Mouse (Mus musculus) limb, embryonic 13.5 days (tissue): ENCODE data around the gene Slc5a11. TPM values are rescaled to one million over a fixed set of nuclear protein-coding genes. Genes with fewer than 3 reads are reported as not detected.

Experiments
- ATAC-seq: fragments of 200-750 bp; cut with Nextera tagmentation; 2 replicates; pipeline ENCODE4 v1.8.0; 2017; ENCODE audit warnings: low read depth, moderate number of reproducible peaks, moderate TSS enrichment; ENCODE audit not compliant: low FRiP score
- H3K27ac ChIP-seq: fragments of 300-500 bp; sonication (generic); 2 replicates; pipeline ENCODE4 v1.5.1; 2015; ENCODE audit warnings: inconsistent platforms, mild to moderate bottlenecking, moderate library complexity
- H3K27me3 ChIP-seq: fragments of 300-500 bp; sonication (generic); 2 replicates; pipeline ENCODE4 v1.6.1; 2015; ENCODE audit warnings: mild to moderate bottlenecking, inconsistent platforms
- H3K36me3 ChIP-seq: fragments of 300-500 bp; sonication (generic); 2 replicates; pipeline ENCODE4 v1.6.1; 2015; ENCODE audit warnings: inconsistent platforms, mild to moderate bottlenecking, moderate library complexity
- H3K4me1 ChIP-seq: fragments of 300-500 bp; sonication (generic); 2 replicates; pipeline ENCODE4 v1.6.1; 2015; ENCODE audit warnings: inconsistent platforms
- H3K4me2 ChIP-seq: fragments of 300-500 bp; sonication (generic); replicated peaks from 2 replicates; pipeline ENCODE4 v1.6.1; 2015; ENCODE audit warnings: inconsistent platforms, mild to moderate bottlenecking, moderate library complexity
- H3K4me3 ChIP-seq: fragments of 300-500 bp; sonication (generic); 2 replicates; pipeline ENCODE4 v1.5.1; 2015; ENCODE audit warnings: moderate library complexity, mild to moderate bottlenecking, inconsistent platforms
- H3K9ac ChIP-seq: fragments of 300-500 bp; sonication (generic); 2 replicates; pipeline ENCODE4 v1.6.1; 2015; ENCODE audit warnings: mild to moderate bottlenecking, inconsistent platforms
- H3K9me3 ChIP-seq: fragments of 300-500 bp; sonication (generic); 2 replicates; pipeline ENCODE4 v1.6.1; 2016; ENCODE audit warnings: inconsistent platforms
- WGBS: fragments of 180-500 bp; shearing (Covaris S2); methylation state at CpG from one replicate; pipeline ENCODE4 v1.1.7; 2015; 5-methylcytosine and 5-hydroxymethylcytosine counted together
- polyA plus RNA-seq: library from polyadenylated mRNA; unstranded; fragments of >200 nt; fragmentation: Nextera tagmentation; extraction: Ambion mirVana; gene quantifications from 2 replicates; pipeline ENCODE4 v1.2.1, GENCODE M21; 2015

Slc5a11 gene
- polyA plus RNA-seq, 1 experiment from 2014 or later, result 0.37 TPM

DNA sequence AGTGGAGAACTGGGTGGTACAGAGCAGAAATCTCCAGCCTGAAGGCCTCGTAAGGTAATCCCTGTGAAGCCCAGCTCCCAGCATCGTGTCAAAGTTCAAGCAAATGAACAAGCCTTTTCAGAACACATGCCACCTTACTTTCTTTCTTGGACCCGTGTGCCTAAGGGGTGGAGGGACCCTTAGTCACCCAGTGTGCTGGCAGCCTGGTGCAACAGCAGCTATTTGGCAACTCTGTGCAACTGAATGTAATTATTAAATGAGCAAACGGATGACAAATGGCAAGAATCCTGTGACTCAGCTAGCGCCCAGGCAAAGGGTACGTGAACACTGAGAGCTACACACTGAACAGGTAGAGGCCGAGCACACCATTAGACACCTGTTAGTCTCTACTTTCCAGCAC, 79.3 kb downstream of the Slc5a11 start:
- no peak for ATAC-seq
- H3K27ac ChIP-seq, result no peak overlapping the region
- H3K9ac ChIP-seq, result no peak overlapping the region
- H3K9me3 ChIP-seq, result no peaks in the 10 kb centered on the region
- no peaks in the 10 kb centered on the region for H3K4me1 ChIP-seq
- H3K4me3 ChIP-seq, result no peak overlapping the region
- WGBS, result 90% methylated on average over 7 of the region's 7 CpGs
- H3K36me3 ChIP-seq, result peaks cover 94% of the 10 kb centered on the region
- H3K27me3 ChIP-seq, result no peaks in the 10 kb centered on the region
- no peak overlapping the region for H3K4me2 ChIP-seq

- no peak for ATAC-seq
- Histone ChIP-seq H3K9me3 (no peaks in the 10 kb centered on the region), H3K27me3 (no peaks in the 10 kb centered on the region), H3K4me1 (no peaks in the 10 kb centered on the region), H3K9ac (no peak overlapping the region), H3K4me3 (no peak overlapping the region), H3K27ac (no peak overlapping the region), H3K4me2 (no peak overlapping the region), H3K36me3 (peaks cover 94% of the 10 kb centered on the region)
- WGBS, result 87% methylated on average over 7 of the region's 7 CpGs
These were observed 80.8 kb downstream of the Slc5a11 start for GRCm38 (mm10) chr7:123295423-123295822.

GRCm38 (mm10) chr7:123296097-123296496, 81.5 kb downstream of the Slc5a11 start:
- 93% methylated on average over 6 of the region's 6 CpGs for WGBS
- no peak for ATAC-seq
- Histone ChIP-seq H3K27me3 (no peaks in the 10 kb centered on the region), H3K4me1 (no peaks in the 10 kb centered on the region), H3K9me3 (no peaks in the 10 kb centered on the region), H3K9ac (no peak overlapping the region), H3K36me3 (peaks cover 89% of the 10 kb centered on the region), H3K4me3 (no peak overlapping the region), H3K27ac (no peak overlapping the region), H3K4me2 (no peak overlapping the region)

GRCm38 (mm10) chr7:123298225-123298624, 83.6 kb downstream of the Slc5a11 start:
- 65% methylated on average over 3 of the region's 3 CpGs for WGBS
- Histone ChIP-seq H3K4me1 (no peaks in the 10 kb centered on the region), H3K27me3 (no peaks in the 10 kb centered on the region), H3K36me3 (peaks cover 71% of the 10 kb centered on the region), H3K4me3 (no peak overlapping the region), H3K9ac (no peak overlapping the region), H3K27ac (no peak overlapping the region), H3K4me2 (no peak overlapping the region), H3K9me3 (no peaks in the 10 kb centered on the region)
- ATAC-seq, result no peak

DNA sequence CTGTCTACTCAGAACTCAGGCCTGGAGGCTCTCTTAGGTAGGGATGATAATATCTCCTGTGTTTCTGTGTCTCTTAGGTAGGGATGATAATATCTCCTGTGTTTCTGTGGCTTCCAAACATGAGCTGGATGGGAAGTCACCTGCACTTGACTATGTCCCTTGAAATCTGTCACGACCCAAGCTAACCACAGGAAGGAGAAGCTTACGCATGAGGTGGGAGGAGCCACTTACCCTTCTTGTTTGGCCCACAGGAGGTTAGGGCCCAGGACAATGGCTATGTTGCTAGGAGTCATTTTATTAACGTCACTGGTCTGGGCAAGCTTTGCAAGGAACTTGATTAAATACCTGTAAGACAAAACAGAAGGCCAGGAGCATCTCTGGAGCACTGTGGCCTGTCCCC, 85.7 kb downstream of the Slc5a11 start:
- Histone ChIP-seq H3K27me3 (no peaks in the 10 kb centered on the region), H3K9me3 (no peaks in the 10 kb centered on the region), H3K9ac (no peak overlapping the region), H3K36me3 (peaks cover 72% of the 10 kb centered on the region), H3K4me3 (no peak overlapping the region), H3K27ac (no peak overlapping the region), H3K4me2 (no peak overlapping the region), H3K4me1 (no peaks in the 10 kb centered on the region)
- 85% methylated on average over 3 of the region's 3 CpGs for WGBS
- ATAC-seq, result no peak

DNA sequence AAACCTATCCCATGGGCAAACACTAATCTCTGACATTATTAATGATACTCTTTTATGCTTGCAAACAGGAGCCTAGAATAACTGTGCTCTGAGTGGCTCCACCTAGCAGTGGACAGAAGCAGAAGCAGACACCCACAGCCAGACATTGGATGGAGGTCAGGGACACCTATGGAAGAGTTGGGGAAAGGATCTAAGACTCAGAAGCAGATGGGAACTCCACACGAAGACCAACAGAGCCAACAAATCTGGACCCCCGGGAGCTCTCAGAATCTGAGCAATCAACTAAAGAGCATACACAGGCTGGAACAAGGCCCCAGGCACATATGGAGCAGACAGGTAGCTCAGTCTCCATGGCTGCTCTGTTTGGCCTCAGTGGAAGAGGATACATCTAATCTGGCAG, 90.8 kb downstream of the Slc5a11 start:
- Histone ChIP-seq H3K9ac (no peak overlapping the region), H3K27ac (no peak overlapping the region), H3K36me3 (peaks cover 77% of the 10 kb centered on the region), H3K4me2 (no peak overlapping the region), H3K27me3 (no peaks in the 10 kb centered on the region), H3K4me1 (no peaks in the 10 kb centered on the region), H3K4me3 (no peak overlapping the region), H3K9me3 (no peaks in the 10 kb centered on the region)
- WGBS, result 83% methylated on average over 2 of the region's 2 CpGs
- no peak for ATAC-seq

- WGBS, result 93% methylated on average over 8 of the region's 8 CpGs
- Histone ChIP-seq H3K27me3 (no peaks in the 10 kb centered on the region), H3K4me3 (no peak overlapping the region), H3K4me1 (no peaks in the 10 kb centered on the region), H3K36me3 (peaks cover 93% of the 10 kb centered on the region), H3K4me2 (no peak overlapping the region), H3K27ac (no peak overlapping the region), H3K9ac (no peak overlapping the region), H3K9me3 (no peaks in the 10 kb centered on the region)
- ATAC-seq, result no peak
These were observed 92.7 kb downstream of the Slc5a11 start for GRCm38 (mm10) chr7:123307236-123307635.

GRCm38 (mm10) chr7:123307887-123308558, 93.4 kb downstream of the Slc5a11 start:
- H3K4me1 ChIP-seq, result no peaks in the 10 kb centered on the region
- H3K4me3 ChIP-seq, result no peak overlapping the region
- no peaks in the 10 kb centered on the region for H3K9me3 ChIP-seq
- H3K27me3 ChIP-seq, result no peaks in the 10 kb centered on the region
- H3K27ac ChIP-seq, result no peak overlapping the region
- whole genome bisulfite sequencing, result 89% methylated on average over 4 of the region's 4 CpGs
- ATAC-seq, result no peak
- peaks cover 99% of the 10 kb centered on the region for H3K36me3 ChIP-seq
- H3K4me2 ChIP-seq, result no peak overlapping the region
- H3K9ac ChIP-seq, result no peak overlapping the region

DNA sequence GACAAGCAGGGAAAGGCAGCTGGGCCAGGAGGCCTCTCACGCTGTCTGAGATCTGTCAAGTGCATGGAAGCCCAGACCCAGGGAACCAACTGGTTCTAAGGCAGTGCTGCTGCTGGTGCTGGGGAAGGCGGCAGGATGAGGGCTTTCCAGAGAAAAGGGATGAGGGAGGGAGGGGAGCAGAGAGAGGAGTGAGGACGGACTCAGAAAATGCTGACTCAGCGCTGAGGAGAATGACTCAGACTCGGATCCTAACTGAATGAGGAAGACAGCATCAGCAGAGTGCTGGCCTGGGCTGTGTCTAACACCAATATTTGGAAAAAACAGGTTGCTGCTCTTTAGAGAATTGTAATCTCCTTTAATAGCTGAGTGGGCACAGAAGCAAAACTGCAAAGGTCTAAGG, 97.3 kb downstream of the Slc5a11 start:
- Histone ChIP-seq H3K27me3 (no peaks in the 10 kb centered on the region), H3K4me2 (no peak overlapping the region), H3K36me3 (peaks cover 92% of the 10 kb centered on the region), H3K9ac (no peak overlapping the region), H3K4me3 (no peak overlapping the region), H3K4me1 (no peaks in the 10 kb centered on the region), H3K9me3 (no peaks in the 10 kb centered on the region), H3K27ac (no peak overlapping the region)
- no peak for ATAC-seq
- 68% methylated on average over 5 of the region's 5 CpGs for WGBS

GRCm38 (mm10) chr7:123312738-123313137, 98.2 kb downstream of the Slc5a11 start:
- 87% methylated on average over 3 of the region's 3 CpGs for WGBS
- Histone ChIP-seq H3K4me3 (no peak overlapping the region), H3K27me3 (no peaks in the 10 kb centered on the region), H3K9me3 (no peaks in the 10 kb centered on the region), H3K36me3 (peaks cover 92% of the 10 kb centered on the region), H3K4me2 (no peak overlapping the region), H3K4me1 (no peaks in the 10 kb centered on the region), H3K9ac (no peak overlapping the region), H3K27ac (no peak overlapping the region)
- no peak for ATAC-seq

- H3K9me3 ChIP-seq, result no peaks in the 10 kb centered on the region
- ATAC-seq, result no peak
- no peaks in the 10 kb centered on the region for H3K27me3 ChIP-seq
- H3K4me1 ChIP-seq, result no peaks in the 10 kb centered on the region; the same call in 1 of the 2 replicates
- H3K4me3 ChIP-seq, result no peak overlapping the region
- H3K36me3 ChIP-seq, result peaks cover 87% of the 10 kb centered on the region
- 85% methylated on average over 13 of the region's 13 CpGs for WGBS
- no peak overlapping the region for H3K9ac ChIP-seq
- H3K27ac ChIP-seq, result no peak overlapping the region
- no peak overlapping the region for H3K4me2 ChIP-seq
These were observed 108.0 kb downstream of the Slc5a11 start for GRCm38 (mm10) chr7:123322452-123323121.
